Mouse (Mus musculus) CD4-positive naive resting alpha-beta T cell, adult 76 days (primary cell): ENCODE data around the gene Bri3. TPM values are rescaled to one million over a fixed set of nuclear protein-coding genes. Genes with fewer than 3 reads are reported as not detected.

Experiments used
- total RNA-seq: library from RNA; stranded (reverse); gene quantifications from one replicate; pipeline ENCODE4 v1.2.4, GENCODE M21; 2023

Gene Bri3
- total RNA-seq, result 67.1 TPM

GRCm38 (mm10) chr5:144243901-144244487 lies at the start of gene Bri3:
TSS of gene Bri3 (plus strand) at chr5:144244437.

GRCm38 (mm10) chr5:144223503-144223862 lies 20.8 kb upstream of the Bri3 start, which contains the start of gene Tecpr1:
TSS of gene Tecpr1 (minus strand) at chr5:144223615.

GRCm38 (mm10) chr5:144357881-144358591 lies 113.8 kb downstream of the Bri3 start, which contains the start of gene Baiap2l1:
TSS of gene Baiap2l1 (minus strand) at chr5:144358112.

Other genes with a start within 250 kb of the Bri3 start
- gene Ccz1, start 229.6 kb upstream of the Bri3 start, total RNA-seq, result 80.4 TPM
- gene Ocm, start 217.8 kb upstream of the Bri3 start, total RNA-seq, result not detected
- 35.8 TPM for gene Lmtk2, start 144.0 kb upstream of the Bri3 start, total RNA-seq
- 0.94 TPM for gene Bhlha15, start 54.2 kb upstream of the Bri3 start, total RNA-seq
- 554 TPM for gene Tecpr1, start 20.8 kb upstream of the Bri3 start, total RNA-seq
- gene Baiap2l1, start 113.7 kb downstream of the Bri3 start, total RNA-seq, result 0.94 TPM